Mouse (Mus musculus): Measurements from ENCODE around the gene Ifna7. TPM values are rescaled to one million over a fixed set of nuclear protein-coding genes. Genes with fewer than 3 reads are reported as not detected.
"Not testable (repeated sequence)": the region's sequence is repeated elsewhere in the genome, so short reads cannot be mapped to it uniquely, and the experiment has no call there.

Ifna7 gene
- polyA plus RNA-seq (2012; ENCODE audit: insufficient read depth, insufficient read length, low replicate concordance, missing spikeins): not detected in 2 replicates

- Histone ChIP-seq H3K4me3 (ENCODE audit: insufficient read depth, low read depth, low read length) (no peak within 1 kb of the TSS), H3K4me1 (ENCODE audit: control insufficient read depth, insufficient read depth, low read length) (no peaks in the 10 kb centered on the region), H3K27ac (ENCODE audit: insufficient read depth, low read depth, low read length) (no peak within 1 kb of the TSS)
- WGBS: 72% methylated on average over 3 of the region's 3 CpGs
- TF ChIP-seq CTCF (IDR thresholded peaks at IDR 0.05; ENCODE audit: insufficient read depth, low read depth, low read length) (no peak), POLR2A (IDR thresholded peaks at IDR 0.05; ENCODE audit: insufficient read depth, low read depth, low read length) (no peak)
These were observed at the start of gene Ifna7 for GRCm38 (mm10) chr4:88815928-88816327. Gene Ifna7, plus strand, starts transcription at chr4:88816228.

- H3K4me1 ChIP-seq (ENCODE audit: control insufficient read depth, insufficient read depth, low read length); H3K27ac ChIP-seq (ENCODE audit: insufficient read depth, low read depth, low read length); H3K4me3 ChIP-seq (ENCODE audit: insufficient read depth, low read depth, low read length): not testable (repeated sequence)
- WGBS: no CpG with 5 or more reads among the region's 32 CpGs
These were observed 42.5 kb upstream of the Ifna7 start, which contains the start of gene Gm13290 for GRCm38 (mm10) chr4:88773534-88773933. Gene Gm13290, plus strand, starts transcription at chr4:88773834.

DNA sequence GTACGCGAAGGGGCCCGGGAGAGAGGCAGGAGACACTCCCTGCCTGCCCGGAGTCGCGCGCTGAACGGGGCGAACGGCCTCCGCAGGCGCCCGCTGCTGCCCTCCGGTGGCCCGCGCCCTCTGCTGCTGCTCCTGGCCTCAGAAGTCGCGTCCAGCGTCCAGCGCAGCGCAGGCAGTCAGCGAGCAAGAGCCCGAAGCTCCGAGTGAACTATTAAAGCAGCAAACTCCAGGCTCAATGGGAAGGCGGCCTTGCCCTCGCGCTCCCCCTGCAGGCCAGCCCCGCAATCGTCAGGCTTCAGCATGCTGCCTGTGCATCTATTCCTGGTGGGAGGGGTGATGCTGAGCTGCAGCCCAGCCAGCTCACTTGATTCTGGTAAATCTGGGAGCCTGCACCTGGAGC, 39.4 kb upstream of the Ifna7 start, which contains the start of gene Gm13289:
Gene Gm13289, plus strand, starts transcription at position 301 of the 400 bp plus-strand sequence.
- no CpG with 5 or more reads among the region's 29 CpGs for WGBS
- H3K4me1 ChIP-seq (ENCODE audit: control insufficient read depth, insufficient read depth, low read length); H3K27ac ChIP-seq (ENCODE audit: insufficient read depth, low read depth, low read length); H3K4me3 ChIP-seq (ENCODE audit: insufficient read depth, low read depth, low read length): not testable (repeated sequence)

DNA sequence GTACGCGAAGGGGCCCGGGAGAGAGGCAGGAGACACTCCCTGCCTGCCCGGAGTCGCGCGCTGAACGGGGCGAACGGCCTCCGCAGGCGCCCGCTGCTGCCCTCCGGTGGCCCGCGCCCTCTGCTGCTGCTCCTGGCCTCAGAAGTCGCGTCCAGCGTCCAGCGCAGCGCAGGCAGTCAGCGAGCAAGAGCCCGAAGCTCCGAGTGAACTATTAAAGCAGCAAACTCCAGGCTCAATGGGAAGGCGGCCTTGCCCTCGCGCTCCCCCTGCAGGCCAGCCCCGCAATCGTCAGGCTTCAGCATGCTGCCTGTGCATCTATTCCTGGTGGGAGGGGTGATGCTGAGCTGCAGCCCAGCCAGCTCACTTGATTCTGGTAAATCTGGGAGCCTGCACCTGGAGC, 36.5 kb upstream of the Ifna7 start, which contains the start of gene Gm13272:
Gene Gm13272, plus strand, starts transcription at position 301 of the 400 bp plus-strand sequence.
- not testable (repeated sequence) for H3K27ac ChIP-seq (ENCODE audit: insufficient read depth, low read depth, low read length); H3K4me3 ChIP-seq (ENCODE audit: insufficient read depth, low read depth, low read length); H3K4me1 ChIP-seq (ENCODE audit: control insufficient read depth, insufficient read depth, low read length)
- no CpG with 5 or more reads among the region's 29 CpGs for WGBS

DNA sequence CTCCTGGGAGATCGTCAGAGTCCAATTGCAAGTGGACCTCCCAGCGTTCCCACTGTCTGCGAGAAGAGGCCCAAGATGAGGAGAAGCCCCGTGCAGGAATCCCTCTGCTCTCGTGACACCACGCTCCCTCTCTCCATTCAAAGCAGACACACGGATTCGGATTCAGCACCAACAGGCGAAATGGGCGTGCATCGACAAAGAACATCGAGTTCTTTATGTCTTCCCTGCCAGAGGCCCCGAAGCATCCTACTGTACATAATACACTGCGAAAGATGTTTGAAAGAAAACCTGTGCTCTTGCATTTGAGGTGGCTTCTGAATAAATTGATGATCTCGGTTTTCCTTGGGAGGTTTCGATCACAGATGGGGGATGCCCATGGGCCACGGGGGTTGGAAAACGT, 35.7 kb upstream of the Ifna7 start:
- 59% methylated on average over 16 of the region's 18 CpGs for WGBS
- not testable (repeated sequence) for H3K27ac ChIP-seq (ENCODE audit: insufficient read depth, low read depth, low read length); H3K4me3 ChIP-seq (ENCODE audit: insufficient read depth, low read depth, low read length); H3K4me1 ChIP-seq (ENCODE audit: control insufficient read depth, insufficient read depth, low read length)

DNA sequence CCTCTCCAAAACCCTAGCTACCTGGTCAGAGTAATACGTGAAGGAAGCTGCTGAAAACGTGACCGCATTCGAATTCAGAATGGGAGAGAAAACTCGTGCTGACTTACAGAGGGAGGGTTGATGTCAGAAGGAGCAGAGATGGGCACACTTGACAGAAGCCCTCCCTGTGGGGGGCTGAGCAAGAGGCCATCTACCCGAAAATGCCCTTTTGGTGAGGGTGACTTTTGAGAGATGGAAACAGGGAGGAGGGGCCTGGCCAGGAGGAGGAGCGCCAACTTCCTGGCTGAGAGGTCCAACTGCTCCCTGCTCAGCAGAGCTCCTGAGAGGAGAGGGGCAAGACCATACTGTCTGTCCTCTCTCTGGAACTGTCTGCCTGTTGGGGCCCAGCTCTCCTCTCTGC, 34.2 kb upstream of the Ifna7 start, which contains the start of gene Ifnz:
Gene Ifnz, plus strand, starts transcription at position 301 of the 400 bp plus-strand sequence.
- H3K4me1 ChIP-seq (ENCODE audit: control insufficient read depth, insufficient read depth, low read length): not testable (repeated sequence)
- WGBS: 22% methylated on average over 5 of the region's 7 CpGs

DNA sequence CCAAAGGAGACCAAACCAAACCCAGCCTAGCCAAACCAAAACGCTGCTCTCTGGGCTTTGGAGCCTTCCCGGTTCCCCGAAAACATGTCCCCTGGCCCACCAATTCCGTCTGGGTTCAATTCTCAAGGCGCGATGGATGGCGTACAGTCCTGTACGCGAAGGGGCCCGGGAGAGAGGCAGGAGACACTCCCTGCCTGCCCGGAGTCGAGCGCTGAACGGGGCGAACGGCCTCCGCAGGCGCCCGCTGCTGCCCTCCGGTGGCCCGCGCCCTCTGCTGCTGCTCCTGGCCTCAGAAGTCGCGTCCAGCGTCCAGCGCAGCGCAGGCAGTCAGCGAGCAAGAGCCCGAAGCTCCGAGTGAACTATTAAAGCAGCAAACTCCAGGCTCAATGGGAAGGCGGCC, 33.7 kb upstream of the Ifna7 start:
- H3K4me1 ChIP-seq (ENCODE audit: control insufficient read depth, insufficient read depth, low read length); H3K27ac ChIP-seq (ENCODE audit: insufficient read depth, low read depth, low read length): not testable (repeated sequence)
- peak overlapping the region; percentile 29; the same call in 1 of the 2 replicates for H3K4me3 ChIP-seq (ENCODE audit: insufficient read depth, low read depth, low read length)
- WGBS: 0% methylated on average over 11 of the region's 31 CpGs

More for the DNA sequence above, 34.2 kb upstream of the Ifna7 start, which contains the start of gene Ifnz:
- H3K27ac ChIP-seq (ENCODE audit: insufficient read depth, low read depth, low read length): not testable (repeated sequence)
- peak within 1 kb of the TSS; percentile 29; the same call in 1 of the 2 replicates for H3K4me3 ChIP-seq (ENCODE audit: insufficient read depth, low read depth, low read length)

- no CpG with 5 or more reads among the region's 27 CpGs for WGBS
- not testable (repeated sequence) for H3K4me3 ChIP-seq (ENCODE audit: insufficient read depth, low read depth, low read length); H3K27ac ChIP-seq (ENCODE audit: insufficient read depth, low read depth, low read length); H3K4me1 ChIP-seq (ENCODE audit: control insufficient read depth, insufficient read depth, low read length)
These were observed 30.6 kb upstream of the Ifna7 start, which contains the start of gene Gm13276 for GRCm38 (mm10) chr4:88785409-88785808. Gene Gm13276, plus strand, starts transcription at chr4:88785709.

DNA sequence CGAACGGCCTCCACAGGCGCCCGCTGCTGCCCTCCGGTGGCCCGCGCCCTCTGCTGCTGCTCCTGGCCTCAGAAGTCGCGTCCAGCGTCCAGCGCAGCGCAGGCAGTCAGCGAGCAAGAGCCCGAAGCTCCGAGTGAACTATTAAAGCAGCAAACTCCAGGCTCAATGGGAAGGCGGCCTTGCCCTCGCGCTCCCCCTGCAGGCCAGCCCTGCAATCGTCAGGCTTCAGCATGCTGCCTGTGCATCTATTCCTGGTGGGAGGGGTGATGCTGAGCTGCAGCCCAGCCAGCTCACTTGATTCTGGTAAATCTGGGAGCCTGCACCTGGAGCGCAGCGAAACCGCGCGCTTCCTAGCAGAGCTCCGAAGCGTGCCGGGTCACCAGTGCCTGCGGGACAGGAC, 27.6 kb upstream of the Ifna7 start, which contains the start of gene Gm13277:
Gene Gm13277, plus strand, starts transcription at position 231 of the 400 bp plus-strand sequence.
- not testable (repeated sequence) for H3K4me3 ChIP-seq (ENCODE audit: insufficient read depth, low read depth, low read length); H3K27ac ChIP-seq (ENCODE audit: insufficient read depth, low read depth, low read length); H3K4me1 ChIP-seq (ENCODE audit: control insufficient read depth, insufficient read depth, low read length)
- 0% methylated on average over 3 of the region's 28 CpGs for WGBS

- H3K4me1 ChIP-seq (ENCODE audit: control insufficient read depth, insufficient read depth, low read length); H3K27ac ChIP-seq (ENCODE audit: insufficient read depth, low read depth, low read length); H3K4me3 ChIP-seq (ENCODE audit: insufficient read depth, low read depth, low read length): not testable (repeated sequence)
- no CpG with 5 or more reads among the region's 28 CpGs for WGBS
These were observed 24.8 kb upstream of the Ifna7 start, which contains the start of gene Gm13278 for GRCm38 (mm10) chr4:88791250-88791649. Gene Gm13278, plus strand, starts transcription at chr4:88791550.

DNA sequence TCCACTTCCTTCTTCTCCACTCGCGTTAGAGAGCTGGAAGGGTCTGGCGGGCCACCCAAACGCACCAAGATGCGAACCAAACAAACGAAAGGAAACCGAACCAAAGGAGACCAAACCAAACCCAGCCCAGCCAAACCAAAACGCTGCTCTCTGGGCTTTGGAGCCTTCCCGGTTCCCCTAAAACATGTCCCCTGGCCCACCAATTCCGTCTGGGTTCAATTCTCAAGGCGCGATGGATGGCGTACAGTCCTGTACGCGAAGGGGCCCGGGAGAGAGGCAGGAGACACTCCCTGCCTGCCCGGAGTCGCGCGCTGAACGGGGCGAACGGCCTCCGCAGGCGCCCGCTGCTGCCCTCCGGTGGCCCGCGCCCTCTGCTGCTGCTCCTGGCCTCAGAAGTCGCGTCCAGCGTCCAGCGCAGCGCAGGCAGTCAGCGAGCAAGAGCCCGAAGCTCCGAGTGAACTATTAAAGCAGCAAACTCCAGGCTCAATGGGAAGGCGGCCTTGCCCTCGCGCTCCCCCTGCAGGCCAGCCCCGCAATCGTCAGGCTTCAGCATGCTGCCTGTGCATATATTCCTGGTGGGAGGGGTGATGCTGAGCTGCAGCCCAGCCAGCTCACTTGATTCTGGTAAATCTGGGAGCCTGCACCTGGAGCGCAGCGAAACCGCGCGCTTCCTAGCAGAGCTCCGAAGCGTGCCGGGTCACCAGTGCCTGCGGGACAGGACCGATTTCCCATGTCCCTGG, 21.9 kb upstream of the Ifna7 start, which contains the start of gene Gm13275:
Gene Gm13275, plus strand, starts transcription at position 552 of the 740 bp plus-strand sequence.
- H3K4me1 ChIP-seq (ENCODE audit: control insufficient read depth, insufficient read depth, low read length); H3K27ac ChIP-seq (ENCODE audit: insufficient read depth, low read depth, low read length); H3K4me3 ChIP-seq (ENCODE audit: insufficient read depth, low read depth, low read length): not testable (repeated sequence)
- WGBS: under 1% methylated on average over 14 of the region's 52 CpGs

GRCm38 (mm10) chr4:88797097-88797496, 18.9 kb upstream of the Ifna7 start, which contains the start of gene Gm13279:
Gene Gm13279, plus strand, starts transcription at chr4:88797397.
- no CpG with 5 or more reads among the region's 28 CpGs for WGBS
- not testable (repeated sequence) for H3K27ac ChIP-seq (ENCODE audit: insufficient read depth, low read depth, low read length); H3K4me1 ChIP-seq (ENCODE audit: control insufficient read depth, insufficient read depth, low read length); H3K4me3 ChIP-seq (ENCODE audit: insufficient read depth, low read depth, low read length)

DNA sequence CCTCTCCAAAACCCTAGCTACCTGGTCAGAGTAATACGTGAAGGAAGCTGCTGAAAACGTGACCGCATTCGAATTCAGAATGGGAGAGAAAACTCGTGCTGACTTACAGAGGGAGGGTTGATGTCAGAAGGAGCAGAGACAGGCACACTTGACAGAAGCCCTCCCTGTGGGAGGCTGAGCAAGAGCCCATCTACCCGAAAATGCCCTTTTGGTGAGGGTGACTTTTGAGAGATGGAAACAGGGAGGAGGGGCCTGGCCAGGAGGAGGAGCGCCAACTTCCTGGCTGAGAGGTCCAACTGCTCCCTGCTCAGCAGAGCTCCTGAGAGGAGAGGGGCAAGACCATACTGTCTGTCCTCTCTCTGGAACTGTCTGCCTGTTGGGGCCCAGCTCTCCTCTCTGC, 16.7 kb upstream of the Ifna7 start, which contains the start of gene Gm13285:
Gene Gm13285, plus strand, starts transcription at position 301 of the 400 bp plus-strand sequence.
- not testable (repeated sequence) for H3K27ac ChIP-seq (ENCODE audit: insufficient read depth, low read depth, low read length); H3K4me1 ChIP-seq (ENCODE audit: control insufficient read depth, insufficient read depth, low read length); H3K4me3 ChIP-seq (ENCODE audit: insufficient read depth, low read depth, low read length)
- WGBS: 23% methylated on average over 6 of the region's 7 CpGs

DNA sequence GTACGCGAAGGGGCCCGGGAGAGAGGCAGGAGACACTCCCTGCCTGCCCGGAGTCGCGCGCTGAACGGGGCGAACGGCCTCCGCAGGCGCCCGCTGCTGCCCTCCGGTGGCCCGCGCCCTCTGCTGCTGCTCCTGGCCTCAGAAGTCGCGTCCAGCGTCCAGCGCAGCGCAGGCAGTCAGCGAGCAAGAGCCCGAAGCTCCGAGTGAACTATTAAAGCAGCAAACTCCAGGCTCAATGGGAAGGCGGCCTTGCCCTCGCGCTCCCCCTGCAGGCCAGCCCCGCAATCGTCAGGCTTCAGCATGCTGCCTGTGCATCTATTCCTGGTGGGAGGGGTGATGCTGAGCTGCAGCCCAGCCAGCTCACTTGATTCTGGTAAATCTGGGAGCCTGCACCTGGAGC, 13.1 kb upstream of the Ifna7 start, which contains the start of gene Gm13287:
Gene Gm13287, plus strand, starts transcription at position 301 of the 400 bp plus-strand sequence.
- no CpG with 5 or more reads among the region's 29 CpGs for WGBS
- H3K4me1 ChIP-seq (ENCODE audit: control insufficient read depth, insufficient read depth, low read length); H3K27ac ChIP-seq (ENCODE audit: insufficient read depth, low read depth, low read length); H3K4me3 ChIP-seq (ENCODE audit: insufficient read depth, low read depth, low read length): not testable (repeated sequence)

Data from olfactory bulb, adult 2 months (tissue).